Mouse (Mus musculus) midbrain, embryonic 11.5 days (tissue): ENCODE results near the gene Mrpl14. TPM values are rescaled to one million over a fixed set of nuclear protein-coding genes. Genes with fewer than 3 reads are reported as not detected.

Source experiments
- ATAC-seq: fragments of 200-750 bp; cut with Nextera tagmentation; 2 replicates; pipeline ENCODE4 v1.8.0; 2017; ENCODE audit warnings: moderate TSS enrichment, moderate library complexity; ENCODE audit not compliant: low FRiP score
- DNase-seq: peaks from one replicate; pipeline ENCODE4 v3.0.0; 2015; ENCODE audit warnings: low spot score; ENCODE audit errors: missing footprints
- H3K27ac ChIP-seq: fragments of 300-500 bp; sonication (generic); 2 replicates; pipeline ENCODE4 v1.5.1; 2014; ENCODE audit warnings: low read depth, low read length
- H3K27me3 ChIP-seq: fragments of 300-500 bp; sonication (generic); 2 replicates; pipeline ENCODE4 v1.6.1; 2014; ENCODE audit warnings: mild to moderate bottlenecking, low read length, moderate library complexity, mixed read lengths; ENCODE audit not compliant: control insufficient read depth, insufficient read depth
- H3K36me3 ChIP-seq: fragments of 300-500 bp; sonication (generic); 2 replicates; pipeline ENCODE4 v1.6.1; 2014; ENCODE audit warnings: mild to moderate bottlenecking, low read length, moderate library complexity, mixed read lengths; ENCODE audit not compliant: control insufficient read depth, insufficient read depth
- H3K4me1 ChIP-seq: fragments of 300-500 bp; sonication (generic); 2 replicates; pipeline ENCODE4 v1.6.1; 2014; ENCODE audit warnings: low read length; ENCODE audit not compliant: control insufficient read depth, insufficient read depth
- H3K4me2 ChIP-seq: fragments of 300-500 bp; sonication (generic); 2 replicates; pipeline ENCODE4 v1.6.1; 2014; ENCODE audit warnings: mild to moderate bottlenecking, moderate library complexity
- H3K4me3 ChIP-seq: fragments of 300-500 bp; sonication (generic); 2 replicates; pipeline ENCODE4 v1.5.1; 2014; ENCODE audit warnings: low read depth, low read length
- H3K9ac ChIP-seq: fragments of 300-500 bp; sonication (generic); 2 replicates; pipeline ENCODE4 v1.6.1; 2014; ENCODE audit warnings: low read length
- H3K9me3 ChIP-seq: fragments of 300-500 bp; sonication (generic); 2 replicates; pipeline ENCODE4 v1.6.1; 2016; ENCODE audit warnings: low read length; ENCODE audit not compliant: control insufficient read depth
- WGBS: fragments of 180-500 bp; shearing (Covaris S2); extraction: QIAGEN DNeasy Blood & Tissue Kit; methylation state at CpG from one replicate; pipeline ENCODE4 v1.1.7; 2014; 5-methylcytosine and 5-hydroxymethylcytosine counted together
- polyA plus RNA-seq: library from polyadenylated mRNA; unstranded; fragments of >200 nt; fragmentation: Nextera tagmentation; extraction: Ambion mirVana; gene quantifications from 2 replicates; pipeline ENCODE4 v1.2.1, GENCODE M21; 2014

The Mrpl14 gene
- polyA plus RNA-seq, 1 experiment from 2014 or later: 114 TPM

GRCm38 (mm10) chr17:45747293-45747692 lies 61.2 kb downstream of the Mrpl14 start:
- H3K4me1 ChIP-seq: no peaks in the 10 kb centered on the region
- DNase-seq (no peak), ATAC-seq (no peak)
- H3K27ac ChIP-seq: no peak overlapping the region
- H3K4me3 ChIP-seq: no peak overlapping the region
- H3K9ac ChIP-seq: no peak overlapping the region
- H3K27me3 ChIP-seq: no peaks in the 10 kb centered on the region
- H3K36me3 ChIP-seq: no peaks in the 10 kb centered on the region
- H3K9me3 ChIP-seq: no peaks in the 10 kb centered on the region
- H3K4me2 ChIP-seq: no peak overlapping the region
- WGBS: 95% methylated on average over 4 of the region's 4 CpGs

Other genes starting within 250 kb of the Mrpl14 start
- 0.40 and 0.46 TPM in 2 replicates for gene Spats1, start 210.9 kb upstream of the Mrpl14 start, polyA plus RNA-seq
- 13.5 and 18.1 TPM in 2 replicates for gene Aars2, start 179.5 kb upstream of the Mrpl14 start, polyA plus RNA-seq
- 1.7 and 2.0 TPM in 2 replicates for gene Tcte1, start 162.9 kb upstream of the Mrpl14 start, polyA plus RNA-seq
- gene Tmem151b, start 136.6 kb upstream of the Mrpl14 start, polyA plus RNA-seq: 5.1 and 6.2 TPM in 2 replicates
- gene Nfkbie, start 130.6 kb upstream of the Mrpl14 start, polyA plus RNA-seq: 7.8 and 9.0 TPM in 2 replicates
- gene Slc35b2, start 122.4 kb upstream of the Mrpl14 start, polyA plus RNA-seq: 97.2 and 102 TPM in 2 replicates
- 1,614 and 1,690 TPM in 2 replicates for gene Hsp90ab1, start 113.1 kb upstream of the Mrpl14 start, polyA plus RNA-seq
- gene Slc29a1, start 86.7 kb upstream of the Mrpl14 start, polyA plus RNA-seq: 45.1 and 46.8 TPM in 2 replicates
- gene Mymx, start 84.2 kb upstream of the Mrpl14 start, polyA plus RNA-seq: 0.21 TPM in 1 of 2 replicates, not detected in the other
- 0.52 and 0.84 TPM in 2 replicates for gene Capn11, start 27.0 kb upstream of the Mrpl14 start, polyA plus RNA-seq
- 43.3 and 49.3 TPM in 2 replicates for gene Tmem63b, start 583 bp downstream of the Mrpl14 start, polyA plus RNA-seq
- gene 1600014C23Rik, start 47.5 kb downstream of the Mrpl14 start, polyA plus RNA-seq: 0.48 TPM in 1 of 2 replicates, not detected in the other